Mouse (Mus musculus) intestine, embryonic 16.5 days (tissue): ENCODE results near the gene Gbp7. TPM values are rescaled to one million over a fixed set of nuclear protein-coding genes. Genes with fewer than 3 reads are reported as not detected.
"Not testable (repeated sequence)": the region's sequence is repeated elsewhere in the genome, so short reads cannot be mapped to it uniquely, and the experiment has no call there.

Experiments used
- ATAC-seq: fragments of 200-750 bp; cut with Nextera tagmentation; 2 replicates; pipeline ENCODE4 v1.8.0; 2017; ENCODE audit warnings: moderate TSS enrichment, moderate library complexity
- H3K27ac ChIP-seq: fragments of 300-500 bp; sonication (generic); 2 replicates; pipeline ENCODE4 v1.5.1; 2014; ENCODE audit warnings: mild to moderate bottlenecking, low read length
- H3K27me3 ChIP-seq: fragments of 300-500 bp; sonication (generic); replicated peaks from 2 replicates; pipeline ENCODE4 v1.6.1; 2014; ENCODE audit warnings: low read length, control low read depth, mixed read lengths; ENCODE audit not compliant: control insufficient read depth, insufficient read depth
- H3K36me3 ChIP-seq: fragments of 300-500 bp; sonication (generic); 2 replicates; pipeline ENCODE4 v1.6.1; 2014; ENCODE audit warnings: low read length, control low read depth; ENCODE audit not compliant: control insufficient read depth, insufficient read depth
- H3K4me1 ChIP-seq: fragments of 300-500 bp; sonication (generic); 2 replicates; pipeline ENCODE4 v1.6.1; 2014; ENCODE audit warnings: low read length, control low read depth, mixed read lengths; ENCODE audit not compliant: control insufficient read depth, insufficient read depth
- H3K4me2 ChIP-seq: fragments of 300-500 bp; sonication (generic); 2 replicates; pipeline ENCODE4 v1.6.1; 2014; ENCODE audit warnings: low read depth, low read length, control low read depth
- H3K4me3 ChIP-seq: fragments of 300-500 bp; sonication (generic); 2 replicates; pipeline ENCODE4 v1.5.1; 2014; ENCODE audit warnings: mild to moderate bottlenecking, low read length
- H3K9ac ChIP-seq: fragments of 300-500 bp; sonication (generic); 2 replicates; pipeline ENCODE4 v1.6.1; 2014; ENCODE audit warnings: low read depth, low read length
- H3K9me3 ChIP-seq: fragments of 300-500 bp; sonication (generic); 2 replicates; pipeline ENCODE4 v1.6.1; 2016; ENCODE audit warnings: low read length, control low read depth; ENCODE audit not compliant: control insufficient read depth
- WGBS: fragments of 180-500 bp; shearing (Covaris S2); extraction: QIAGEN DNeasy Blood & Tissue Kit; methylation state at CpG from one replicate; pipeline ENCODE4 v1.1.7; 2014; 5-methylcytosine and 5-hydroxymethylcytosine counted together
- polyA plus RNA-seq: library from polyadenylated mRNA; unstranded; fragments of >200 nt; fragmentation: Nextera tagmentation; extraction: Ambion mirVana; gene quantifications from 2 replicates; pipeline ENCODE4 v1.2.1, GENCODE M21; 2015

Gbp7 gene
- polyA plus RNA-seq, 1 experiment from 2014 or later: 6.8 TPM

GRCm38 (mm10) chr3:142529597-142529996 lies 545 bp upstream of the Gbp7 start:
- Histone ChIP-seq H3K4me2 (peak overlapping the region; percentile 75), H3K9ac (0 out of 2 replicates have a peak overlapping the region, but pooled peaks have one; percentile 75), H3K4me3 (peak overlapping the region; percentile 75), H3K36me3 (no peaks in the 10 kb centered on the region), H3K27me3 (no peaks in the 10 kb centered on the region), H3K27ac (no peak overlapping the region), H3K9me3 (no peaks in the 10 kb centered on the region), H3K4me1 (peaks cover 2% of the 10 kb centered on the region; the same call in 1 of the 2 replicates)
- ATAC-seq: peak; percentile 8; the same call in 1 of the 2 replicates
- 35% methylated on average over 2 of the region's 2 CpGs for WGBS

- Histone ChIP-seq H3K4me1 (peaks cover 2% of the 10 kb centered on the region; the same call in 1 of the 2 replicates), H3K4me3 (no peak overlapping the region), H3K36me3 (no peaks in the 10 kb centered on the region), H3K9ac (no peak overlapping the region), H3K27ac (no peak overlapping the region), H3K27me3 (no peaks in the 10 kb centered on the region), H3K9me3 (no peaks in the 10 kb centered on the region), H3K4me2 (no peak overlapping the region)
- ATAC-seq: no peak
- 90% methylated on average over 3 of the region's 3 CpGs for WGBS
Observed at GRCm38 (mm10) chr3:142531595-142531994, 1.5 kb downstream of the Gbp7 start.

GRCm38 (mm10) chr3:142533185-142533584 lies 3.0 kb downstream of the Gbp7 start:
- no peaks in the 10 kb centered on the region for H3K9me3 ChIP-seq
- peaks cover 2% of the 10 kb centered on the region; the same call in 1 of the 2 replicates for H3K4me1 ChIP-seq
- H3K4me3 ChIP-seq: no peak overlapping the region
- no peaks in the 10 kb centered on the region for H3K36me3 ChIP-seq
- H3K27ac ChIP-seq: no peak overlapping the region
- H3K27me3 ChIP-seq: no peaks in the 10 kb centered on the region
- H3K9ac ChIP-seq: no peak overlapping the region
- WGBS: 95% methylated on average over 3 of the region's 3 CpGs
- ATAC-seq: no peak
- H3K4me2 ChIP-seq: no peak overlapping the region

GRCm38 (mm10) chr3:142535667-142536066 lies 5.5 kb downstream of the Gbp7 start:
- no peak for ATAC-seq
- WGBS: 69% methylated on average over 1 of the region's 1 CpGs
- H3K4me2 ChIP-seq: no peak overlapping the region

GRCm38 (mm10) chr3:142541391-142541790 lies 11.2 kb downstream of the Gbp7 start:
- no peaks in the 10 kb centered on the region for H3K36me3 ChIP-seq
- H3K9ac ChIP-seq: no peak overlapping the region
- no peak overlapping the region for H3K4me2 ChIP-seq
- no peak for ATAC-seq
- H3K9me3 ChIP-seq: no peaks in the 10 kb centered on the region
- no peak overlapping the region for H3K27ac ChIP-seq
- no peaks in the 10 kb centered on the region for H3K4me1 ChIP-seq
- H3K27me3 ChIP-seq: no peaks in the 10 kb centered on the region
- WGBS: 77% methylated on average over 6 of the region's 6 CpGs
- no peak overlapping the region for H3K4me3 ChIP-seq

More at GRCm38 (mm10) chr3:142535667-142536066, 5.5 kb downstream of the Gbp7 start:
- no peaks in the 10 kb centered on the region for H3K36me3 ChIP-seq
- H3K4me1 ChIP-seq: no peaks in the 10 kb centered on the region
- H3K4me3 ChIP-seq: no peak overlapping the region
- no peak overlapping the region for H3K9ac ChIP-seq
- no peaks in the 10 kb centered on the region for H3K9me3 ChIP-seq
- H3K27ac ChIP-seq: no peak overlapping the region
- no peaks in the 10 kb centered on the region for H3K27me3 ChIP-seq

- H3K36me3 ChIP-seq, H3K4me1 ChIP-seq, H3K9me3 ChIP-seq, H3K4me2 ChIP-seq, ATAC-seq, H3K27me3 ChIP-seq, H3K27ac ChIP-seq, H3K4me3 ChIP-seq, H3K9ac ChIP-seq: not testable (repeated sequence)
- WGBS: 89% methylated on average over 12 of the region's 12 CpGs
Observed at GRCm38 (mm10) chr3:142542776-142543175, 12.6 kb downstream of the Gbp7 start.

- no peak overlapping the region for H3K4me3 ChIP-seq
- no peak overlapping the region for H3K9ac ChIP-seq
- H3K4me2 ChIP-seq: no peak overlapping the region
- H3K4me1 ChIP-seq: no peaks in the 10 kb centered on the region
- no peaks in the 10 kb centered on the region for H3K36me3 ChIP-seq
- H3K27me3 ChIP-seq: no peaks in the 10 kb centered on the region
- H3K9me3 ChIP-seq: no peaks in the 10 kb centered on the region
- 81% methylated on average over 3 of the region's 3 CpGs for whole genome bisulfite sequencing
- no peak for ATAC-seq
- H3K27ac ChIP-seq: no peak overlapping the region
Observed at GRCm38 (mm10) chr3:142546690-142547089, 16.5 kb downstream of the Gbp7 start.

- WGBS: 86% methylated on average over 3 of the region's 3 CpGs
- Histone ChIP-seq H3K4me2 (no peak overlapping the region), H3K9ac (no peak overlapping the region), H3K27ac (no peak overlapping the region), H3K27me3 (no peaks in the 10 kb centered on the region), H3K4me1 (no peaks in the 10 kb centered on the region), H3K9me3 (no peaks in the 10 kb centered on the region), H3K4me3 (no peak overlapping the region), H3K36me3 (no peaks in the 10 kb centered on the region)
- ATAC-seq: no peak
Observed at GRCm38 (mm10) chr3:142550052-142550676, 20.0 kb downstream of the Gbp7 start.

GRCm38 (mm10) chr3:142554601-142555000 lies 24.5 kb downstream of the Gbp7 start:
- Histone ChIP-seq H3K4me1 (no peaks in the 10 kb centered on the region), H3K4me2 (no peak overlapping the region), H3K36me3 (no peaks in the 10 kb centered on the region), H3K4me3 (no peak overlapping the region), H3K9me3 (no peaks in the 10 kb centered on the region), H3K27ac (no peak overlapping the region), H3K27me3 (no peaks in the 10 kb centered on the region), H3K9ac (no peak overlapping the region)
- 76% methylated on average over 1 of the region's 1 CpGs for WGBS
- ATAC-seq: no peak

GRCm38 (mm10) chr3:142555623-142556022 lies 25.5 kb downstream of the Gbp7 start:
- Histone ChIP-seq H3K9ac (no peak overlapping the region), H3K27ac (no peak overlapping the region), H3K36me3 (no peaks in the 10 kb centered on the region), H3K27me3 (no peaks in the 10 kb centered on the region), H3K9me3 (no peaks in the 10 kb centered on the region), H3K4me2 (no peak overlapping the region), H3K4me3 (no peak overlapping the region), H3K4me1 (no peaks in the 10 kb centered on the region)
- WGBS: 85% methylated on average over 11 of the region's 11 CpGs
- ATAC-seq: no peak
